Mouse (Mus musculus) CH12.LX (cell line): ENCODE measurements at regions not wholly inside any gene's neighbourhood (a gene's known extent, or its start where the extent isn't known, plus 50 kb on each side); places are given as distances from the start of the nearest gene placed in this dataset.
A peak's percentile ranks its signal among the peaks of the same experiment; 100 is the strongest.

Source experiments
- DNase-seq: peaks from one replicate; pipeline ENCODE4 v3.0.0-alpha.2; 2013; ENCODE audit errors: extremely low read depth
- H3K27ac ChIP-seq: 2 replicates; pipeline ENCODE4 v1.5.1; 2012; ENCODE audit warnings: low read depth, mild to moderate bottlenecking, control low read depth, moderate library complexity; ENCODE audit not compliant: insufficient read depth
- H3K27me3 ChIP-seq: replicated peaks from 2 replicates; pipeline ENCODE3; 2012; ENCODE audit warnings: inconsistent platforms
- H3K36me3 ChIP-seq, 2 experiments: replicated peaks in 1 of 2; 2 replicates each; pipeline versions ENCODE3 to v1.6.1; 2012; ENCODE audit warnings: inconsistent platforms in 1 of 2, low read length in 1 of 2, mild to moderate bottlenecking in 1 of 2, mixed read lengths in 1 of 2, moderate library complexity in 1 of 2; ENCODE audit not compliant: control insufficient read depth in 1 of 2, insufficient read depth in 1 of 2
- H3K4me1 ChIP-seq, 2 experiments: 2 replicates each; pipeline ENCODE4 v1.6.1; 2012; ENCODE audit warnings: inconsistent platforms in 1 of 2, moderate library complexity in 1 of 2; ENCODE audit not compliant: insufficient read depth in 2 of 2, control insufficient read depth in 1 of 2
- H3K4me2 ChIP-seq: 2 replicates; pipeline ENCODE4 v1.6.1; 2012; ENCODE audit warnings: low read depth, mild to moderate bottlenecking, control low read depth; ENCODE audit not compliant: poor library complexity, insufficient read depth, severe bottlenecking
- H3K4me3 ChIP-seq, 3 experiments: fragments of 150-350 bp in 1 of 3; sonication (generic) in 1 of 3; replicated peaks in 1 of 3; 2 replicates each; pipeline versions ENCODE3 to v1.5.1; 2011 to 2012; ENCODE audit warnings: low read depth in 2 of 3, low read length in 2 of 3, mild to moderate bottlenecking in 2 of 3, moderate library complexity in 2 of 3, control low read depth in 1 of 3, improper control_type of control experiment in 1 of 3, inconsistent platforms in 1 of 3, mixed read lengths in 1 of 3; ENCODE audit not compliant: poor library complexity in 1 of 3
- H3K79me2 ChIP-seq: replicated peaks from 2 replicates; pipeline ENCODE4 v1.6.1; 2012; ENCODE audit warnings: mild to moderate bottlenecking, moderate library complexity; ENCODE audit not compliant: control insufficient read depth, poor library complexity, insufficient read depth, severe bottlenecking; ENCODE audit errors: extremely low read depth
- H3K9ac ChIP-seq: 2 replicates; pipeline ENCODE4 v1.6.1; 2012; ENCODE audit warnings: low read depth, mild to moderate bottlenecking, control low read depth, moderate library complexity; ENCODE audit not compliant: insufficient read depth
- H3K9me3 ChIP-seq: replicated peaks from 2 replicates; pipeline ENCODE3; 2012; ENCODE audit warnings: low read length, inconsistent platforms, mixed read lengths
- BHLHE40 ChIP-seq: IDR thresholded peaks from 2 replicates; pipeline ENCODE4 v1.6.1; 2011; ENCODE audit warnings: mild to moderate bottlenecking, low read depth, low read length, improper control_type of control experiment
- ELF1 ChIP-seq: IDR thresholded peaks from 2 replicates; pipeline ENCODE4 v1.6.1; 2014; ENCODE audit warnings: low read depth, mild to moderate bottlenecking, inconsistent platforms, low read length, improper control_type of control experiment
- EP300 ChIP-seq: IDR thresholded peaks from 2 replicates; pipeline ENCODE4 v1.6.1; 2011; ENCODE audit warnings: low read length, improper control_type of control experiment
- ETS1 ChIP-seq: conservative IDR thresholded peaks from 2 replicates; pipeline ENCODE4 v1.6.1; 2012; ENCODE audit warnings: low read depth, mild to moderate bottlenecking, inconsistent platforms, low read length, improper control_type of control experiment, moderate library complexity
- HCFC1 ChIP-seq: IDR thresholded peaks from 2 replicates; pipeline ENCODE4 v1.6.1; 2012; ENCODE audit warnings: low read depth, mild to moderate bottlenecking, inconsistent platforms, low read length, improper control_type of control experiment
- IRF4 ChIP-seq: IDR thresholded peaks from 2 replicates; pipeline ENCODE4 v1.6.1; 2014; ENCODE audit warnings: low read depth, mild to moderate bottlenecking, inconsistent platforms, low read length, improper control_type of control experiment
- MAX ChIP-seq: IDR thresholded peaks from 2 replicates; pipeline ENCODE4 v1.6.1; 2011; ENCODE audit warnings: low read length, improper control_type of control experiment
- MEF2A ChIP-seq: IDR thresholded peaks from 2 replicates; pipeline ENCODE4 v1.6.1; 2014; ENCODE audit warnings: low read depth, mild to moderate bottlenecking, inconsistent platforms, low read length, improper control_type of control experiment, borderline replicate concordance
- MXI1 ChIP-seq: IDR thresholded peaks from 2 replicates; pipeline ENCODE4 v1.6.1; 2011; ENCODE audit warnings: mild to moderate bottlenecking, low read depth, low read length, improper control_type of control experiment
- NELFE ChIP-seq: IDR thresholded peaks from 2 replicates; pipeline ENCODE4 v1.6.1; 2011; ENCODE audit warnings: low read depth, low read length, improper control_type of control experiment
- POLR2AphosphoS2 ChIP-seq: IDR thresholded peaks from 2 replicates; pipeline ENCODE4 v1.6.1; 2011; ENCODE audit warnings: low read depth, low read length, improper control_type of control experiment
- RAD21 ChIP-seq: IDR thresholded peaks from 2 replicates; pipeline ENCODE4 v1.6.1; 2011; ENCODE audit warnings: low read depth, mild to moderate bottlenecking, low read length, improper control_type of control experiment, moderate library complexity
- TBP ChIP-seq: conservative IDR thresholded peaks from 2 replicates; pipeline ENCODE4 v1.6.1; 2011; ENCODE audit warnings: low read depth, low read length, improper control_type of control experiment
- TCF12 ChIP-seq: IDR thresholded peaks from 2 replicates; pipeline ENCODE4 v1.6.1; 2014; ENCODE audit warnings: low read depth, mild to moderate bottlenecking, inconsistent platforms, low read length, improper control_type of control experiment
- ZKSCAN1 ChIP-seq: IDR thresholded peaks from 2 replicates; pipeline ENCODE4 v1.6.1; 2012; ENCODE audit warnings: low read depth, inconsistent platforms, low read length, improper control_type of control experiment, borderline replicate concordance
- dilution Hi-C: fragments of 300-500 bp; cut with MboI; formaldehyde crosslinking; loops from 2 replicates; pipeline ENCODE4 v1.14.3; 2020; ENCODE audit warnings: low sequenced_read_pairs; ENCODE audit not compliant: extremely low pct_unique_long_range_greater_than_20kb, extremely low pct_ligation_motif_present
- in situ Hi-C: fragments of 300-500 bp; cut with MboI; formaldehyde crosslinking; loops from 3 replicates; pipeline ENCODE4 v1.14.3; 2019; ENCODE audit warnings: low sequenced_read_pairs, low pct_ligation_motif_present, low pct_unique_long_range_greater_than_20kb, mixed read lengths

- dilution Hi-C loops (no loop called here), in situ Hi-C loops (no loop called here)
- TF ChIP-seq IRF4 (no peak), POLR2AphosphoS2 (no peak), NELFE (no peak), HCFC1 (no peak), ELF1 (no peak), MXI1 (no peak), MEF2A (no peak), ZKSCAN1 (no peak), EP300 (no peak), BHLHE40 (no peak), TBP (no peak), RAD21 (no peak), ETS1 (no peak), MAX (no peak)
- TF ChIP-seq, all 38 proteins: peak for 0
- DNase-seq, result no peak
- Histone ChIP-seq H3K9ac (no peak overlapping the region), H3K4me3 (no peak overlapping the region), H3K27me3 (no peaks in the 10 kb centered on the region), H3K79me2 (no peaks in the 10 kb centered on the region), H3K27ac (no peak overlapping the region), H3K4me2 (peak overlapping the region; percentile 25; the same call in 1 of the 2 replicates), H3K36me3 (no peaks in the 10 kb centered on the region), H3K9me3 (peaks cover 7% of the 10 kb centered on the region), H3K4me1 (0 out of 4 replicates have a peak, but pooled peaks cover 0 to 11% of the 10 kb centered on the region in 2 experiments)
These were observed 112.4 kb upstream of the Ubash3b start for GRCm38 (mm10) chr9:41273839-41274271.

GRCm38 (mm10) chr9:41273171-41273781 is 111.8 kb upstream of the Ubash3b start:
- no peaks in the 10 kb centered on the region for H3K36me3 ChIP-seq
- no peak for DNase-seq
- no peak for TF ChIP-seq EP300
- no peak for TF ChIP-seq TCF12
- peaks cover 0 to 11% of the 10 kb centered on the region in 2 experiments; a peak in 1 of 4 replicates for H3K4me1 ChIP-seq
- no peaks in the 10 kb centered on the region for H3K79me2 ChIP-seq
- no peaks in the 10 kb centered on the region for H3K27me3 ChIP-seq
- dilution Hi-C loops, result no loop called here
- peaks cover 7% of the 10 kb centered on the region for H3K9me3 ChIP-seq
- peak overlapping the region; percentile 70 for H3K4me2 ChIP-seq
- in situ Hi-C loops, result no loop called here
- no peak overlapping the region for H3K4me3 ChIP-seq
- no peak overlapping the region for H3K9ac ChIP-seq
- no peak overlapping the region for H3K27ac ChIP-seq
